Mouse (Mus musculus): ENCODE data around the gene Wdr54. TPM values are rescaled to one million over a fixed set of nuclear protein-coding genes. Genes with fewer than 3 reads are reported as not detected.

The Wdr54 gene
- total and polyA plus RNA-seq, 2 experiments from 2014 or later: 12.7 to 21.5 TPM

DNA sequence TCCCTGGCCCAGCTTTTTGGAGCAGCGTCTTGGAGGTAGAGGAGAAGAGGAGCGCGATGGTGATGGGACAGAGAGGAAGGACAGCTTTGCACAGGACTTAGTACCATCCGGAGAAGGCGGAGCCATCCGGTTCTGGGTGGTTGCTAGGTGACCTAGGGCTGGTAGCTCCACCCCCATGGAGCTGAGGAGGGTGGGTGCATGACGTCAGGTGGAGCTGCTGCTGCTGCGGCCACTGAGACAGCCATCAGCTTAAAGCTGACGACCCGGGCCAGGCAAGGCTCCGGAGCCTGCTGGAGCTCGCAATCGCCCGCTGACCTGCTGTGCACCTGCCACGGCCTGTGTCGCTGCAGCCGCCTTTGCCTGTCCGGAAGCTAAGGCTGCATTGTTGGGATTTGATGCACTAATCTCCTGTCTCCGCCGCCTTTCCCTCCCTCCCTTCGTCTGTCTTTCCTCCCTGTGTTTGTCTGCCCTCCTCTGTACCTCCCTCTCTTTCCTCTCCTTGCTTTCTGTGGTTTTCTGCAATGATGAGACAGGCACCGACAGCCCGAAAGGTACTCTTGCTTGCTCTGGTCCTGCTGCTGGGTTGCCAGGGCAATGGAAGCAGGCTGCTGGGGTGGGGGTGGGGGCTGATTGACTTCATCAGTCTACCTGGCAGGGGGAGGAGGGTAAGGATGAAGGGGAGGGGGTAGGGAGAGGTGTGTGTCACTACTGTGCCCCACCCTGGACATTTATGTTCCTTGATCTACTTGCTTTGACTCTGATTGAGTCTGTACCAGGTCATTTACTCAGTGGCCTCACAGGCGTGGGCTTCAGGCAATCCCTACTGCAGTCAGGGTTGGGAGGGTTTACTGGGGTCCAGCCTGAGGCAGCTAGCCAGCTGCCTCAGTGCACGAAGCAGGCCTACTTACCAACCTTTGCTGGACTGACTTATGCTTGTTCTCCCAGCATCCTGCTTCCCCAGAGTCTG is 30.0 kb upstream of the Wdr54 start:
- Histone ChIP-seq H3K4me3 (ENCODE audit: low read depth, low read length) (peak overlapping the region; percentile 69), H3K4me2 (ENCODE audit: low read depth, low read length, poor library complexity, severe bottlenecking) (peak overlapping the region; percentile 77), H3K36me3 (ENCODE audit: insufficient read depth, low read length) (peaks cover 43% of the 10 kb centered on the region), H3K9ac (replicated peaks; ENCODE audit: low read length, poor library complexity, severe bottlenecking) (peak overlapping the region; percentile 88), H3K27me3 (ENCODE audit: insufficient read depth, low read length) (no peaks in the 10 kb centered on the region), H3K9me3 (ENCODE audit: low read length) (no peaks in the 10 kb centered on the region), H3K27ac (ENCODE audit: low read depth, low read length) (peak overlapping the region; percentile 95), H3K4me1 (ENCODE audit: insufficient read depth, low read length) (peaks cover 15% of the 10 kb centered on the region; the same call in 1 of the 2 replicates)
- DNase-seq (ENCODE audit: low spot score): peak; percentile 94
- ATAC-seq (ENCODE audit: low FRiP score): peak; percentile 94
- no peak for TF ChIP-seq CTCF (IDR thresholded peaks at IDR 0.05)
- 7% methylated on average over 25 of the region's 25 CpGs for WGBS

DNA sequence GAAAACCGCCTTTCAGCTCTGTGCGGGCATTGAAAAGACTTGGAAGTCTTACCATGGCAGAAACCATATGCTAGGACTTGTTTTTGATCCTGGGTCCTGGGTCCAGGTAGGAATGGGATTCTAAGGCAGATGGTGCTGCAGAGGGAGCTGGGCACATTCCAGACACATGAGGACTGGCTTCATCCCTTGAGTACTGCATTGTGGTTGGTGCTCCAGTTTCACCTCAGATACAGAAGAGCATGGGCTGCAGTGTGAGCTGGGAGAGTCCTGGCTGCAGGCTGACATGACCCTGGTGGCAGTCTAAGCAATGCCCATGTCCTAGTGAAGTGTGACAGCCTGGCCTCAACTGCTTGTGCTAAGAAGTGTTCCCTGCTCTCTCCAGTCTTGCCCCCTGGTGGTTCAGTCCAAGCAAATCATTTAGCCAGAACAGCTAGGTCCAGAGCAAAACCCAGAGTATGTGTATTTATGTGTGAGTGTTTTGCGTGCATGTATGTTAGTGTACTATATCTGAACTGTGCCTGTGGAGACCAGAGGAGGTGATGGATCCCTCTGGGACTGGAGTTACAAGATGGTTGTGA is 28.8 kb upstream of the Wdr54 start:
- peak; percentile 52 for DNase-seq (ENCODE audit: low spot score)
- TF ChIP-seq CTCF (IDR thresholded peaks at IDR 0.05): peak; percentile 73

DNA sequence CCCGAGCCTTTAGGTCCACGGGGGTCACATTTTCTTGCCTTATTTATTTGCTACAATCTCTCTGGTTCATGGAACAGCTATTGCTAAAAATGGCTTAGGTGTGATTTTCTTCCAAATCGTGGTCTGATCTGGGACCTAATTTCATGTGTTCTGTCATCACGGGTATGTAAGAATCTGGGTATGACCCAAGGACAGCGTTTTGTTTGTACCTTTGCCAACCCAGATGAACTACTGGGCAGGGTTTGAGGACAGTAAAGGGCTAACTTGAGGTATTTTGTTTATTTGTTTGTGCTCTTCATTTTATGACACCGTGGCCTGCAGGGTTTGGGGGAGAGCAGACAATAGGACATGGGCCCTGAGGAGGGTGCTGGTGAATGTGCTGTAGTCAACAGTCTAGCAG is 24.4 kb upstream of the Wdr54 start:
- peak overlapping the region; percentile 66 for H3K4me3 ChIP-seq (ENCODE audit: low read depth, low read length)
- H3K4me2 ChIP-seq (ENCODE audit: low read depth, low read length, poor library complexity, severe bottlenecking): peak overlapping the region; percentile 64
- H3K27me3 ChIP-seq (ENCODE audit: insufficient read depth, low read length): no peaks in the 10 kb centered on the region
- H3K4me1 ChIP-seq (ENCODE audit: insufficient read depth, low read length): peaks cover 12% of the 10 kb centered on the region
- H3K36me3 ChIP-seq (ENCODE audit: insufficient read depth, low read length): peaks cover 23% of the 10 kb centered on the region
- no peak overlapping the region for H3K27ac ChIP-seq (ENCODE audit: low read depth, low read length)
- peak overlapping the region; percentile 80; the same call in 1 of the 2 replicates for H3K9ac ChIP-seq (replicated peaks; ENCODE audit: low read length, poor library complexity, severe bottlenecking)
- TF ChIP-seq CTCF (IDR thresholded peaks at IDR 0.05): no peak
- WGBS: 83% methylated on average over 6 of the region's 6 CpGs
- DNase-seq (ENCODE audit: low spot score) (no peak), ATAC-seq (ENCODE audit: low FRiP score) (no peak)
- H3K9me3 ChIP-seq (ENCODE audit: low read length): no peaks in the 10 kb centered on the region

More for the DNA sequence above, 28.8 kb upstream of the Wdr54 start:
- Histone ChIP-seq H3K4me3 (ENCODE audit: low read depth, low read length) (no peak overlapping the region), H3K4me2 (ENCODE audit: low read depth, low read length, poor library complexity, severe bottlenecking) (no peak overlapping the region), H3K9ac (replicated peaks; ENCODE audit: low read length, poor library complexity, severe bottlenecking) (no peak overlapping the region), H3K27ac (ENCODE audit: low read depth, low read length) (peak overlapping the region; percentile 95), H3K4me1 (ENCODE audit: insufficient read depth, low read length) (peaks cover 25% of the 10 kb centered on the region), H3K36me3 (ENCODE audit: insufficient read depth, low read length) (peaks cover 30% of the 10 kb centered on the region), H3K9me3 (ENCODE audit: low read length) (no peaks in the 10 kb centered on the region), H3K27me3 (ENCODE audit: insufficient read depth, low read length) (no peaks in the 10 kb centered on the region)
- 90% methylated on average over 3 of the region's 3 CpGs for WGBS
- ATAC-seq (ENCODE audit: low FRiP score): no peak

DNA sequence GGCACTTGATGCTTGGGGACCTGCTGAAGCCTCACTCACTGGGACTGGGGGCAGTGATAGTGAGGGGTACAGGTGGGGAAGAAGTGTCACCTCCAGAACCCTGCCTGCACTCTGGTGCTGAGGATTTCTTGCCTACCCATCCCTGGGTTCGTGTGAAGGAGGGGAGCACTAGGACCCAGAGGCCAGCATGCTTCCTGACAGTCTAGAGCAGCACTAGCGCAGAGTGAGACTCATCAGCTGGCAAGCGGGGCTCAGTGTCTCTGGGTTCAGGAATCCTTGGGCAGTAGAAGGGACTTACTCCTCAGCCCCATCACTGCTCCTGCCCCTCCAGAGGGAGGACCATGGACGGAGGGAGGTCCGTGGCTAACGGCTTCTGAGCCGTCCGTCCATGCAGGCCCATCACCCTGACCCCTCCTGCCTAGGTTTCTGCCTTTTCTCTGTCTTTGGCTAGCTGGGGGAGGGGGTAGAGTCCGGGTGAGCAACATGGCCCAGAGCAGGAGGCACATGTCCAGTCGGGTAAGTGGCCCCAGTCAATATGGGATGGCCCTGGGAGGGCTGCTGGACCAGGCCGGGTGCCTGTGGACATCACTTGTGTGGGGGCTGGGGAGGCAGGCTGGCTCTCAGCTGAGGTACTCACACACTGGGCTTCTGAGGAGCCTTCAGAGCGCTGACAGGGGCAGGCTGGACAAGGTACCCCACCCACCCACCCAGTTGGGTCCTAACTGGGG is 23.4 kb upstream of the Wdr54 start:
- Histone ChIP-seq H3K4me1 (ENCODE audit: insufficient read depth, low read length) (peaks cover 12% of the 10 kb centered on the region), H3K4me3 (ENCODE audit: low read depth, low read length) (peak overlapping the region; percentile 66), H3K27me3 (ENCODE audit: insufficient read depth, low read length) (no peaks in the 10 kb centered on the region), H3K36me3 (ENCODE audit: insufficient read depth, low read length) (peaks cover 23% of the 10 kb centered on the region), H3K4me2 (ENCODE audit: low read depth, low read length, poor library complexity, severe bottlenecking) (peak overlapping the region; percentile 64), H3K9ac (replicated peaks; ENCODE audit: low read length, poor library complexity, severe bottlenecking) (peak overlapping the region; percentile 80), H3K27ac (ENCODE audit: low read depth, low read length) (peak overlapping the region; percentile 34; the same call in 1 of the 2 replicates), H3K9me3 (ENCODE audit: low read length) (no peaks in the 10 kb centered on the region)
- 13% methylated on average over 12 of the region's 12 CpGs for WGBS
- peak; percentile 81 for ATAC-seq (ENCODE audit: low FRiP score)
- peak; percentile 78 for DNase-seq (ENCODE audit: low spot score)
- TF ChIP-seq CTCF (IDR thresholded peaks at IDR 0.05): no peak

GRCm38 (mm10) chr6:83175996-83176395 is 19.8 kb upstream of the Wdr54 start:
- no peak for DNase-seq (ENCODE audit: low spot score)
- no peak for TF ChIP-seq CTCF (IDR thresholded peaks at IDR 0.05)
- Histone ChIP-seq H3K36me3 (ENCODE audit: insufficient read depth, low read length) (no peaks in the 10 kb centered on the region), H3K9ac (replicated peaks; ENCODE audit: low read length, poor library complexity, severe bottlenecking) (peak overlapping the region; percentile 36; the same call in 1 of the 2 replicates), H3K4me3 (ENCODE audit: low read depth, low read length) (no peak overlapping the region), H3K27me3 (ENCODE audit: insufficient read depth, low read length) (no peaks in the 10 kb centered on the region), H3K4me1 (ENCODE audit: insufficient read depth, low read length) (peaks cover 20% of the 10 kb centered on the region), H3K9me3 (ENCODE audit: low read length) (no peaks in the 10 kb centered on the region), H3K27ac (ENCODE audit: low read depth, low read length) (no peak overlapping the region), H3K4me2 (ENCODE audit: low read depth, low read length, poor library complexity, severe bottlenecking) (no peak overlapping the region)
- no peak for ATAC-seq (ENCODE audit: low FRiP score)
- 77% methylated on average over 8 of the region's 8 CpGs for WGBS

Measured in midbrain, postnatal 0 days (tissue).